Comparison of ENCODE assay signal across 18 mouse cellular contexts in the genomic region with DNA sequence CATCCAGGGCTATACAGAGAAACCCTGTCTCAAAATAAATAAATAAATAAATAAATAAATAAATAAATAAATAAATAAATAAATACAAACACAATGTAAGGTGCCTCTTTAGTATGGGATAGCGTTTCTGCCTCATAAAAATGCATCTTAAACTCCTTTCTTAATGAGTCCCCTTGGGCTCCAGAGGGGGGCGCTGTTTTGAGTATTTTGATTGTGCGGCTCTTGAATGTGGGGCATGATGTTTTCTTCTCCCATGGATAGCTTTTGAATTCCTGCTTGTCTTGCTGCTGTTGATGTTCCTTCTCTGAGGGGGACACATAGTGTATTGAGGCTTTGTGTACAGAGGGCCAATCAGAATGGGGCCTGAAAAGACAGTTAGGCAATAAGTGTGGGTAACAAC. TPM values are rescaled to one million over a fixed set of nuclear protein-coding genes. Genes with fewer than 3 reads are reported as not detected.
A peak's percentile ranks its signal among the peaks of the same experiment; 100 is the strongest.
DNase-seq lines count a peak whose midpoint lies in the region; ATAC-seq and TF ChIP-seq lines count a peak whose summit lies in the region.
"Had no signal": no experiment of that assay in that cellular context is flagged by ENCODE, and none has a peak within 500 bp of the region (broad histone marks: within the 10 kb centered on the region; RNA-seq: fewer than 3 reads in every experiment).

No protein-coding gene starts in this region.

- peak; percentile 12 for DNase-seq in hindbrain, postnatal 0 days (ENCODE audit: low spot score)
- DNase-seq in thymus, postnatal 4 days: peak; percentile 13
- no peak for DNase-seq in thymus, adult 2 months
- DNase-seq in brain, adult 2 months (ENCODE audit: low read depth, low spot score): peak; percentile 16
- no peak for DNase-seq in ovary, postnatal 14 days (ENCODE audit: low spot score)
- no peak for DNase-seq in lung, adult 2 months
- DNase-seq: cerebellum, adult 9-10 months; kidney, postnatal 25 days; thymus, postnatal 36 days had no signal

- H3K36me3 ChIP-seq in hindbrain, postnatal 0 days (ENCODE audit: insufficient read depth, low read length): no peaks in the 10 kb centered on the region
- no peaks in the 10 kb centered on the region for H3K36me3 ChIP-seq in hindbrain, embryonic 16.5 days (ENCODE audit: control insufficient read depth, insufficient read depth, low read length)
- no peaks in the 10 kb centered on the region for H3K36me3 ChIP-seq in thymus, adult 2 months (ENCODE audit: control insufficient read depth, insufficient read depth, low read length)
- H3K36me3 ChIP-seq: embryonic facial prominence, embryonic 13.5 days; hindbrain, embryonic 15.5 days; midbrain, embryonic 12.5 days had no signal

- peak; percentile 46 for TF ChIP-seq CTCF in hindbrain, postnatal 0 days (IDR thresholded peaks at IDR 0.05; ENCODE audit: low read depth)
- no peak for TF ChIP-seq CTCF in thymus, adult 2 months (IDR thresholded peaks at IDR 0.05; ENCODE audit: borderline replicate concordance, control insufficient read depth, extremely low read depth, insufficient read depth, low read length, poor library complexity)
- TF ChIP-seq CTCF in lung, adult 2 months (IDR thresholded peaks at IDR 0.05; ENCODE audit: insufficient read depth, low read length): no peak

- no peak overlapping the region for H3K9ac ChIP-seq in hindbrain, postnatal 0 days (replicated peaks; ENCODE audit: low read length)
- no peak overlapping the region for H3K9ac ChIP-seq in hindbrain, embryonic 16.5 days (ENCODE audit: low read depth, low read length)
- H3K9ac ChIP-seq: embryonic facial prominence, embryonic 13.5 days; hindbrain, embryonic 15.5 days had no signal

- TF ChIP-seq POLR2A in thymus, adult 2 months (IDR thresholded peaks at IDR 0.05; ENCODE audit: control insufficient read depth, extremely low read depth, insufficient read depth, low read length, poor library complexity): no peak
- no peak for TF ChIP-seq POLR2A in lung, adult 2 months (IDR thresholded peaks at IDR 0.05; ENCODE audit: borderline replicate concordance, extremely low read depth, low read depth, low read length)

- 85% methylated on average over 3 of the region's 3 CpGs for WGBS in hindbrain, postnatal 0 days
- 82% methylated on average over 3 of the region's 3 CpGs for WGBS in hindbrain, embryonic 16.5 days
- WGBS in thymus, adult 2 months: 80% methylated on average over 3 of the region's 3 CpGs
- 78% methylated on average over 3 of the region's 3 CpGs for whole genome bisulfite sequencing in lung, adult 2 months

- no peak overlapping the region for H3K4me3 ChIP-seq in hindbrain, postnatal 0 days (ENCODE audit: low read length)
- H3K4me3 ChIP-seq in hindbrain, embryonic 16.5 days (ENCODE audit: low read length): no peak overlapping the region
- no peak overlapping the region for H3K4me3 ChIP-seq in thymus, adult 2 months (ENCODE audit: control insufficient read depth, insufficient read depth, low read length)
- no peak overlapping the region for H3K4me3 ChIP-seq in lung, adult 2 months (replicated peaks; ENCODE audit: extremely low read depth, low read depth, low read length)
- H3K4me3 ChIP-seq: embryonic facial prominence, embryonic 13.5 days; hindbrain, embryonic 15.5 days; midbrain, embryonic 12.5 days had no signal

- H3K27ac ChIP-seq in hindbrain, postnatal 0 days: no peak overlapping the region
- H3K27ac ChIP-seq in hindbrain, embryonic 16.5 days (ENCODE audit: low read depth, low read length): no peak overlapping the region
- H3K27ac ChIP-seq in thymus, adult 2 months (ENCODE audit: control insufficient read depth, insufficient read depth, low read length): no peak overlapping the region
- H3K27ac ChIP-seq: embryonic facial prominence, embryonic 13.5 days; hindbrain, embryonic 15.5 days; midbrain, embryonic 12.5 days had no signal

- ATAC-seq in hindbrain, postnatal 0 days: 0 out of 2 replicates have a peak, but pooled peaks have one; percentile 21
- no peak for ATAC-seq in hindbrain, embryonic 16.5 days
- ATAC-seq in frontal cortex, adult (ENCODE audit: low TSS enrichment): no peak

- no peak overlapping the region for H3K4me2 ChIP-seq in hindbrain, postnatal 0 days (ENCODE audit: low read depth, low read length)
- H3K4me2 ChIP-seq in hindbrain, embryonic 16.5 days (ENCODE audit: low read length): no peak overlapping the region
- H3K4me2 ChIP-seq: embryonic facial prominence, embryonic 13.5 days; heart, embryonic 11.5 days; hindbrain, embryonic 15.5 days; midbrain, embryonic 12.5 days had no signal

- no peaks in the 10 kb centered on the region for H3K4me1 ChIP-seq in hindbrain, postnatal 0 days (ENCODE audit: insufficient read depth, low read length)
- H3K4me1 ChIP-seq in hindbrain, embryonic 16.5 days (ENCODE audit: control insufficient read depth, insufficient read depth, low read depth, low read length): no peaks in the 10 kb centered on the region
- no peaks in the 10 kb centered on the region for H3K4me1 ChIP-seq in thymus, adult 2 months (replicated peaks; ENCODE audit: control insufficient read depth, insufficient read depth, low read length)
- H3K4me1 ChIP-seq in lung, adult 2 months (ENCODE audit: control insufficient read depth, insufficient read depth, low read length): no peaks in the 10 kb centered on the region
- H3K4me1 ChIP-seq: midbrain, embryonic 12.5 days had no signal

- no peaks in the 10 kb centered on the region for H3K9me3 ChIP-seq in hindbrain, postnatal 0 days (ENCODE audit: low read length)
- no peaks in the 10 kb centered on the region for H3K9me3 ChIP-seq in hindbrain, embryonic 16.5 days (ENCODE audit: control insufficient read depth, low read length)
- H3K9me3 ChIP-seq: embryonic facial prominence, embryonic 13.5 days; hindbrain, embryonic 15.5 days; midbrain, embryonic 12.5 days had no signal

- H3K27me3 ChIP-seq in hindbrain, postnatal 0 days (ENCODE audit: insufficient read depth, low read length): no peaks in the 10 kb centered on the region
- H3K27me3 ChIP-seq in hindbrain, embryonic 16.5 days (replicated peaks; ENCODE audit: control insufficient read depth, insufficient read depth, low read length): no peaks in the 10 kb centered on the region
- H3K27me3 ChIP-seq in thymus, adult 2 months (ENCODE audit: control insufficient read depth, insufficient read depth, low read length): no peaks in the 10 kb centered on the region
- H3K27me3 ChIP-seq: embryonic facial prominence, embryonic 13.5 days; hindbrain, embryonic 15.5 days; midbrain, embryonic 12.5 days had no signal

RNA-seq across cellular contexts. Expression of a gene that starts 14.5 kb away (rescaled TPM):
- 29.8 and 41.1 TPM in 2 replicates for total RNA-seq in hindbrain, postnatal 0 days (2014; rRNA removed)
- polyA plus RNA-seq in hindbrain, postnatal 0 days (2015; fragmentation: Nextera tagmentation; extraction: Ambion mirVana): 39.0 and 39.7 TPM in 2 replicates
- 41.8 and 43.2 TPM in 2 replicates for polyA plus RNA-seq in hindbrain, embryonic 16.5 days (2015; fragmentation: Nextera tagmentation; extraction: Ambion mirVana)
- polyA plus RNA-seq in thymus, adult 2 months (2012; rRNA removed): 2.1 and 5.3 TPM in 2 replicates
- polyA plus RNA-seq in lung, adult 2 months (2012; rRNA removed): 5.7 and 12.6 TPM in 2 replicates

RNA-seq across cellular contexts. Expression of a gene that starts 21.5 kb away (rescaled TPM):
- total RNA-seq in hindbrain, postnatal 0 days (2014; rRNA removed): 164 and 179 TPM in 2 replicates
- 383 and 384 TPM in 2 replicates for polyA plus RNA-seq in hindbrain, postnatal 0 days (2015; fragmentation: Nextera tagmentation; extraction: Ambion mirVana)
- polyA plus RNA-seq in hindbrain, embryonic 16.5 days (2015; fragmentation: Nextera tagmentation; extraction: Ambion mirVana): 270 and 292 TPM in 2 replicates
- polyA plus RNA-seq in thymus, adult 2 months (2012; rRNA removed): 2.7 and 6.2 TPM in 2 replicates
- 8.4 and 15.3 TPM in 2 replicates for polyA plus RNA-seq in lung, adult 2 months (2012; rRNA removed)

RNA-seq across cellular contexts. Expression of a gene that starts 26.5 kb away (rescaled TPM):
- total RNA-seq in hindbrain, postnatal 0 days (2014; rRNA removed): 8.7 and 18.9 TPM in 2 replicates
- 12.6 and 15.5 TPM in 2 replicates for polyA plus RNA-seq in hindbrain, postnatal 0 days (2015; fragmentation: Nextera tagmentation; extraction: Ambion mirVana)
- 10.5 and 10.6 TPM in 2 replicates for polyA plus RNA-seq in hindbrain, embryonic 16.5 days (2015; fragmentation: Nextera tagmentation; extraction: Ambion mirVana)
- 1.1 and 1.3 TPM in 2 replicates for polyA plus RNA-seq in thymus, adult 2 months (2012; rRNA removed)
- polyA plus RNA-seq in lung, adult 2 months (2012; rRNA removed): 3.5 and 6.9 TPM in 2 replicates

RNA-seq across cellular contexts. Expression of a gene that starts 40.1 kb away (rescaled TPM):
- total RNA-seq in hindbrain, postnatal 0 days (2014; rRNA removed): not detected in 2 replicates
- not detected in 2 replicates for polyA plus RNA-seq in hindbrain, postnatal 0 days (2015; fragmentation: Nextera tagmentation; extraction: Ambion mirVana)
- not detected in 2 replicates for polyA plus RNA-seq in hindbrain, embryonic 16.5 days (2015; fragmentation: Nextera tagmentation; extraction: Ambion mirVana)
- 0.32 and 0.34 TPM in 2 replicates for polyA plus RNA-seq in thymus, adult 2 months (2012; rRNA removed)
- 0.61 TPM in 1 of 2 replicates, not detected in the other for polyA plus RNA-seq in lung, adult 2 months (2012; rRNA removed)
- total RNA-seq: adrenal gland, postnatal 4 days; left cerebral cortex, adult 8-10 months had no signal
- polyA plus RNA-seq: embryonic facial prominence, embryonic 13.5 days; frontal cortex, adult 2 months; heart, embryonic 11.5 days; hindbrain, embryonic 15.5 days; midbrain, embryonic 12.5 days had no signal

RNA-seq across cellular contexts. Expression of a gene that starts 52.0 kb away (rescaled TPM):
- total RNA-seq in hindbrain, postnatal 0 days (2014; rRNA removed): not detected in 2 replicates
- polyA plus RNA-seq in hindbrain, postnatal 0 days (2015; fragmentation: Nextera tagmentation; extraction: Ambion mirVana): 0.15 TPM in 1 of 2 replicates, not detected in the other
- not detected in 2 replicates for polyA plus RNA-seq in hindbrain, embryonic 16.5 days (2015; fragmentation: Nextera tagmentation; extraction: Ambion mirVana)
- polyA plus RNA-seq in thymus, adult 2 months (2012; rRNA removed): 1.2 and 1.3 TPM in 2 replicates
- 0.65 and 3.1 TPM in 2 replicates for polyA plus RNA-seq in lung, adult 2 months (2012; rRNA removed)
- total RNA-seq: left cerebral cortex, adult 8-10 months had no signal
- polyA plus RNA-seq: embryonic facial prominence, embryonic 13.5 days; frontal cortex, adult 2 months; midbrain, embryonic 12.5 days had no signal

Comparison
In these comparisons a context has a peak if more than half of its experiments do, and no peak if none do; other contexts are left out.
1. DNase-seq: peak in hindbrain, postnatal 0 days (single experiment), thymus, postnatal 4 days (single experiment) and brain, adult 2 months (single experiment); none in thymus, adult 2 months (single experiment), ovary, postnatal 14 days (single experiment) and lung, adult 2 months (single experiment).
2. RNA of a gene that starts 21.5 kb away (polyA plus RNA-seq): 383 to 384 TPM in hindbrain, postnatal 0 days and 270 to 292 TPM in hindbrain, embryonic 16.5 days; 8.4 to 15.3 TPM in lung, adult 2 months and 2.7 to 6.2 TPM in thymus, adult 2 months; every median in the first group is over 10 times any median in the second.